Mouse (Mus musculus): Measurements from ENCODE around the gene Fam219a.

DNA sequence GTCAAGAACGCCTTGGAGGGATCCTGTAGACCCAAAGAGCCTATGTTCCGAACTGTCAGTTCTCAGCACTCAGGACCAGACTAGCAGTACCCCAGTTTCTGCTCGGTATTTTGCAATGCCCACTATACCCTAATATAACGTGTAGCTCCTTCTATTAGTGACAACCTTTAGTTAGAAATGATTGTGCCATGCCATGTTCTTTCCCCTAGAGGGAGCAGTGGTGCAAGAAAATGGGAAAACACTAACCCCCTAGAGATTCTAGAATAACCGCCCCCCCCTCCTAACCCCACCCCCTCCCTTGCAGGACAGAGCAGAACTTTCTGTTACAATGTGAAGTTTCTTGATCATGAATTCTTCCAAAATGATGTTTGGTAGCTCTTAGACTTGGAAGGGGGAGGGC, 65.0 kb downstream of the Fam219a start:
- TF ChIP-seq POLR2A (IDR thresholded peaks at IDR 0.05; ENCODE audit: insufficient read depth, low read depth, low read length) (no peak), CTCF (IDR thresholded peaks at IDR 0.05; ENCODE audit: insufficient read depth, low read depth, low read length) (no peak)
